10 mouse cellular contexts compared by ENCODE assay signal in genomic region chr4:133390585-133390984, GRCm38 (mm10). TPM values are rescaled to one million over a fixed set of nuclear protein-coding genes. Genes with fewer than 3 reads are reported as not detected.
DNase-seq lines count a peak whose midpoint lies in the region; ATAC-seq lines count a peak whose summit lies in the region.
"Had no signal": no experiment of that assay in that cellular context is flagged by ENCODE, and none has a peak within 500 bp of the region (broad histone marks: within the 10 kb centered on the region; RNA-seq: fewer than 3 reads in every experiment).

No protein-coding gene starts in this region.

- no peak overlapping the region for H3K4me2 ChIP-seq in heart, embryonic 13.5 days
- H3K4me2 ChIP-seq in liver, embryonic 12.5 days = peak overlapping the region; percentile 59
- H3K4me2 ChIP-seq in stomach, embryonic 16.5 days (ENCODE audit: low read depth, low read length) = no peak overlapping the region

- no peak overlapping the region for H3K4me3 ChIP-seq in heart, embryonic 13.5 days
- H3K4me3 ChIP-seq in liver, embryonic 12.5 days = no peak overlapping the region
- no peak overlapping the region for H3K4me3 ChIP-seq in stomach, embryonic 16.5 days (replicated peaks; ENCODE audit: low read length)
- H3K4me3 ChIP-seq in forebrain, embryonic 10.5 days = no peak overlapping the region
- H3K4me3 ChIP-seq: hindbrain, embryonic 10.5 days had no signal

- peak overlapping the region; percentile 70 for H3K27ac ChIP-seq in heart, embryonic 13.5 days (replicated peaks)
- peak overlapping the region; percentile 80 for H3K27ac ChIP-seq in liver, embryonic 12.5 days
- H3K27ac ChIP-seq in stomach, embryonic 16.5 days (ENCODE audit: low read length) = peak overlapping the region; percentile 91
- H3K27ac ChIP-seq in forebrain, embryonic 10.5 days = no peak overlapping the region

- no peak overlapping the region for H3K9ac ChIP-seq in heart, embryonic 13.5 days
- peak overlapping the region; percentile 36 for H3K9ac ChIP-seq in liver, embryonic 12.5 days
- H3K9ac ChIP-seq in stomach, embryonic 16.5 days (ENCODE audit: low read length) = 0 out of 2 replicates have a peak overlapping the region, but pooled peaks have one; percentile 27

- no peaks in the 10 kb centered on the region for H3K9me3 ChIP-seq in heart, embryonic 13.5 days
- no peaks in the 10 kb centered on the region for H3K9me3 ChIP-seq in liver, embryonic 12.5 days (replicated peaks)
- no peaks in the 10 kb centered on the region for H3K9me3 ChIP-seq in stomach, embryonic 16.5 days (replicated peaks; ENCODE audit: control insufficient read depth, low read length)
- no peaks in the 10 kb centered on the region for H3K9me3 ChIP-seq in forebrain, embryonic 10.5 days
- H3K9me3 ChIP-seq: hindbrain, embryonic 10.5 days had no signal

- no peak for DNase-seq in heart, adult 9 months (ENCODE audit: low spot score in 2 of 2)
- peak; percentile 43 for DNase-seq in lung, postnatal 36 days
- no peak for DNase-seq in lung, postnatal 10 days
- no peak for DNase-seq in forebrain, embryonic 10.5 days (ENCODE audit: extremely low spot score, low spot score)
- DNase-seq in layer of hippocampus, postnatal 25 days (ENCODE audit: extremely low spot score in 1 of 2, low spot score in 1 of 2) = no peak
- DNase-seq: kidney, postnatal 10 days had no signal

- H3K36me3 ChIP-seq in heart, embryonic 13.5 days = no peaks in the 10 kb centered on the region
- peaks cover 11% of the 10 kb centered on the region; the same call in 1 of the 2 replicates for H3K36me3 ChIP-seq in liver, embryonic 12.5 days
- H3K36me3 ChIP-seq in stomach, embryonic 16.5 days (ENCODE audit: control insufficient read depth, insufficient read depth, low read length) = no peaks in the 10 kb centered on the region
- H3K36me3 ChIP-seq in forebrain, embryonic 10.5 days (replicated peaks) = 0 out of 2 replicates have a peak, but pooled peaks cover 2% of the 10 kb centered on the region

- 82% methylated on average over 6 of the region's 6 CpGs for WGBS in heart, embryonic 13.5 days
- WGBS in liver, embryonic 12.5 days (ENCODE audit: insufficient replicate concordance) = 65% methylated on average over 6 of the region's 6 CpGs
- WGBS in stomach, embryonic 16.5 days = 83% methylated on average over 6 of the region's 6 CpGs
- 90% methylated on average over 6 of the region's 6 CpGs for WGBS in forebrain, embryonic 10.5 days

- no peaks in the 10 kb centered on the region for H3K27me3 ChIP-seq in heart, embryonic 13.5 days (replicated peaks)
- H3K27me3 ChIP-seq in liver, embryonic 12.5 days (replicated peaks) = no peaks in the 10 kb centered on the region
- no peaks in the 10 kb centered on the region for H3K27me3 ChIP-seq in stomach, embryonic 16.5 days (ENCODE audit: control insufficient read depth, insufficient read depth, low read length)
- no peaks in the 10 kb centered on the region for H3K27me3 ChIP-seq in forebrain, embryonic 10.5 days (ENCODE audit: poor library complexity, severe bottlenecking)

- peaks cover 62% of the 10 kb centered on the region for H3K4me1 ChIP-seq in heart, embryonic 13.5 days
- peaks cover 62% of the 10 kb centered on the region for H3K4me1 ChIP-seq in liver, embryonic 12.5 days
- peaks cover 49% of the 10 kb centered on the region for H3K4me1 ChIP-seq in stomach, embryonic 16.5 days (ENCODE audit: control insufficient read depth, insufficient read depth, low read length)
- H3K4me1 ChIP-seq in forebrain, embryonic 10.5 days = peaks cover 33% of the 10 kb centered on the region

- ATAC-seq in heart, embryonic 13.5 days (ENCODE audit: extremely low read depth, insufficient number of reproducible peaks, low FRiP score, low TSS enrichment) = no peak
- ATAC-seq in liver, embryonic 12.5 days = no peak
- ATAC-seq in stomach, embryonic 16.5 days (ENCODE audit: insufficient read depth, low FRiP score) = no peak

RNA-seq across cellular contexts. Expression of gene Slc9a1, which starts 21.1 kb away (rescaled TPM):
- polyA plus RNA-seq in heart, embryonic 13.5 days (2015; fragmentation: Nextera tagmentation; extraction: Ambion mirVana) = 6.1 and 6.3 TPM in 2 replicates
- polyA plus RNA-seq in liver, embryonic 12.5 days (2016; fragmentation: Nextera tagmentation; extraction: Ambion mirVana) = 4.2 and 4.9 TPM in 2 replicates
- 10.1 and 10.7 TPM in 2 replicates for polyA plus RNA-seq in stomach, embryonic 16.5 days (2015; fragmentation: Nextera tagmentation; extraction: Ambion mirVana)
- polyA plus RNA-seq in forebrain, embryonic 10.5 days (2016; fragmentation: Nextera tagmentation; extraction: Ambion mirVana) = 7.9 and 8.1 TPM in 2 replicates
- total RNA-seq in layer of hippocampus, postnatal 25 days (2021) = 10 to 100 TPM; 59.6 to 62.8 TPM

RNA-seq across cellular contexts. Expression of gene Wdtc1, which starts 37.3 kb away (rescaled TPM):
- polyA plus RNA-seq in heart, embryonic 13.5 days (2015; fragmentation: Nextera tagmentation; extraction: Ambion mirVana) = 11.3 and 11.9 TPM in 2 replicates
- 10.0 and 11.2 TPM in 2 replicates for polyA plus RNA-seq in liver, embryonic 12.5 days (2016; fragmentation: Nextera tagmentation; extraction: Ambion mirVana)
- 12.9 and 14.8 TPM in 2 replicates for polyA plus RNA-seq in stomach, embryonic 16.5 days (2015; fragmentation: Nextera tagmentation; extraction: Ambion mirVana)
- polyA plus RNA-seq in forebrain, embryonic 10.5 days (2016; fragmentation: Nextera tagmentation; extraction: Ambion mirVana) = 16.8 and 17.0 TPM in 2 replicates
- total RNA-seq in layer of hippocampus, postnatal 25 days (2021) = 10 to 100 TPM; 84.4 to 85.8 TPM
